Mouse (Mus musculus) lung, adult 18-20 months (tissue): ENCODE results near the gene Aimp2.
A peak's percentile ranks its signal among the peaks of the same experiment; 100 is the strongest.

Source experiments
- DNase-seq, 2 experiments: peaks; one replicate each; pipeline ENCODE4 v3.0.0; 2022; ENCODE audit warnings: mixed read lengths in 2 of 2

Aimp2 gene

GRCm38 (mm10) chr5:143897635-143898330 is 11.9 kb downstream of the Aimp2 start, which contains the start of gene Ankrd61:
Gene Ankrd61, minus strand, starts transcription at chr5:143897685.
- no peak for DNase-seq

GRCm38 (mm10) chr5:143893396-143893795 is 16.3 kb downstream of the Aimp2 start:
- DNase-seq: peak; percentile 19 to 33

- DNase-seq: no peak
Observed at GRCm38 (mm10) chr5:143892255-143892886, 17.3 kb downstream of the Aimp2 start.

- no peak for DNase-seq
Observed at GRCm38 (mm10) chr5:143890741-143891140, 18.9 kb downstream of the Aimp2 start.

- no peak for DNase-seq
Observed at GRCm38 (mm10) chr5:143885274-143885673, 24.4 kb downstream of the Aimp2 start.

- DNase-seq: no peak
Observed at GRCm38 (mm10) chr5:143874571-143874970, 35.1 kb downstream of the Aimp2 start.

GRCm38 (mm10) chr5:143871547-143872169 is 38.0 kb downstream of the Aimp2 start:
- DNase-seq: no peak
